Mouse (Mus musculus): ENCODE measurements at regions not wholly inside any gene's neighbourhood (a gene's known extent, or its start where the extent isn't known, plus 50 kb on each side); places are given as distances from the start of the nearest gene placed in this dataset.

- no peak for TF ChIP-seq CTCF (conservative IDR thresholded peaks at IDR 0.05; ENCODE audit: low read length)
- no peak for TF ChIP-seq POU5F1 (IDR thresholded peaks at IDR 0.05; ENCODE audit: borderline replicate concordance, low read length)
- TF ChIP-seq NANOG (IDR thresholded peaks at IDR 0.05; ENCODE audit: borderline replicate concordance, low read length) = no peak
These were observed 85.6 kb upstream of the Jun start for GRCm38 (mm10) chr4:95137413-95138143.

Measured in E14TG2a.4 (cell line).